Mouse (Mus musculus) forebrain, embryonic 10.5 days (tissue): Measurements from ENCODE around the gene Atad2b. TPM values are rescaled to one million over a fixed set of nuclear protein-coding genes. Genes with fewer than 3 reads are reported as not detected.
"Not testable (repeated sequence)": the region's sequence is repeated elsewhere in the genome, so short reads cannot be mapped to it uniquely, and the experiment has no call there.

Experiments used
- DNase-seq: peaks from one replicate; pipeline ENCODE4 v3.0.0-alpha.2; 2017; ENCODE audit warnings: low spot score; ENCODE audit errors: extremely low spot score
- H3K27ac ChIP-seq: fragments of 300-500 bp; sonication (generic); 2 replicates; pipeline ENCODE4 v1.5.1; 2016; ENCODE audit warnings: mild to moderate bottlenecking
- H3K27me3 ChIP-seq: fragments of 300-500 bp; sonication (generic); 2 replicates; pipeline ENCODE4 v1.6.1; 2016; ENCODE audit warnings: mild to moderate bottlenecking; ENCODE audit not compliant: poor library complexity, severe bottlenecking
- H3K36me3 ChIP-seq: fragments of 300-500 bp; sonication (generic); replicated peaks from 2 replicates; pipeline ENCODE4 v1.6.1; 2016; ENCODE audit warnings: mild to moderate bottlenecking, moderate library complexity
- H3K4me1 ChIP-seq: fragments of 300-500 bp; sonication (generic); 2 replicates; pipeline ENCODE4 v1.6.1; 2016
- H3K4me3 ChIP-seq: fragments of 300-500 bp; sonication (generic); 2 replicates; pipeline ENCODE4 v1.5.1; 2016; ENCODE audit warnings: mild to moderate bottlenecking, moderate library complexity
- H3K9me3 ChIP-seq: fragments of 300-500 bp; sonication (generic); 2 replicates; pipeline ENCODE4 v1.6.1; 2016; ENCODE audit warnings: mild to moderate bottlenecking, moderate library complexity
- WGBS: fragments of 180-500 bp; shearing (Covaris S2); methylation state at CpG from one replicate; pipeline ENCODE4 v1.1.7; 2016; 5-methylcytosine and 5-hydroxymethylcytosine counted together
- polyA plus RNA-seq: library from polyadenylated mRNA; unstranded; fragments of >200 nt; fragmentation: Nextera tagmentation; extraction: Ambion mirVana; gene quantifications from 2 replicates; pipeline ENCODE4 v1.2.1, GENCODE M21; 2016

Gene Atad2b
- polyA plus RNA-seq, 1 experiment from 2014 or later = 12.7 TPM

DNA sequence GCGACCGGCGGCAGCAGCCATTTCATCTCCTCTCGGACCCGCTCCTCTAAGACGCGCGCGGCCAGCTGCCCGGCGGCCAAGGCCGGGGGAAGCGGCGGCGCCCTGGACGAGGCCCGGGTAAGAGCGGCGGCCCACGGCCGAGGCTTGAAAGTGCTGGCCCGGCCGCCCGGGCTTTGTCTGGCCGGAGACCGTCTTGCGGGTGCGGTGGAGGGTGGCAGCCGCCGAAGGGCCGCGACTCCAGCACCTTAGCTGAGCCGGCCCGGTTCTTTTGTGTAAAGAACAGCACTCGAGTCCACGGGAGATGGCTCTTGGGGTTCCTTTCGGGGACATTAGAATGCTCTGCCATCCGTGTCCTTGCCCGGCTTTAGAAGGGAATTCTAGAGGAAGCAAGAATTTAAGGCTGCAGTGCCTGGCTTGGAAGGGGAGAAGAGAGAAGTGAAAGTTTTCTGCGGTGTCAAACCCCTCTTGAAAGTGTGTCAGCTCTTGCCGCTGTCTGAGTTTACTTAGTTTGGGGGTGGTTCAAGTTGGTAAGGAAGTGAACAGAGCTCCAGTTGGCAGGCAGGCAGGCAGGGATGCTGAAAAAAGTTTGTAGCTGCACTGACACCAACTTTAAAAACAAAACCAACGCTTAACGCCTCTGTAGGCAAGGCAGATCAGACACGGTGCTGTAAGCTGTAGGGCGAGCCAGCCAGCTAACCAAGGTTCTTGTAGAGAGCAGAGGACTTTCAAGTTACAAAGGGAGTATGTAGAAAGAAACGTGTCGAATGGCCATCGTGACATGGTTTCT, 845 bp downstream of the Atad2b start:
- under 1% methylated on average over 48 of the region's 48 CpGs for WGBS

DNA sequence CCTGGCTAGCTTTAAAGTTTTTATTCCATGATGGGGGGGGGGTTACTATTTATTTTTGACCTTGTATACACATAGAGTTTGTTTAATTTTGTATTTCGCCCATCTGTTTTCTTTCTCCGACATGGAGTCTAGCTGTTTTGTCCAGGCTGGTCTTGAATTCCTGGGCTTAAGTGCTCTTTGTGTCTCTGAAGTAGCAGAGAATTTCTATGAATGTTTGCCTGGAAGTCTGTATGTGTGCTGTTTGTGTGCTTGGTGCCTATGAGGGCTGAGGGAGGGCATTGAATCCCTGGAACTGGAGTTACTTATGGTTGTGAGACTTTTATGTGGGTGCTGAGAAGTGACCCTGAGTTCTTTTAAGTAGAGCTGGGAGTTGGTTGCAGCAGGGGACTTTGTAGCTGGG, 11.0 kb downstream of the Atad2b start:
- H3K9me3 ChIP-seq = no peaks in the 10 kb centered on the region
- peaks cover 22% of the 10 kb centered on the region for H3K36me3 ChIP-seq
- 92% methylated on average over 2 of the region's 2 CpGs for WGBS
- H3K4me3 ChIP-seq = no peak overlapping the region
- H3K27ac ChIP-seq = no peak overlapping the region
- H3K27me3 ChIP-seq = no peaks in the 10 kb centered on the region
- no peaks in the 10 kb centered on the region for H3K4me1 ChIP-seq
- DNase-seq = no peak

More for the DNA sequence above, 845 bp downstream of the Atad2b start:
- peak; percentile 68 for DNase-seq
- H3K4me1 ChIP-seq = peaks cover 23% of the 10 kb centered on the region
- peak overlapping the region; percentile 99 for H3K27ac ChIP-seq
- no peaks in the 10 kb centered on the region for H3K27me3 ChIP-seq
- no peaks in the 10 kb centered on the region for H3K36me3 ChIP-seq
- peak overlapping the region; percentile 94 for H3K4me3 ChIP-seq
- H3K9me3 ChIP-seq = no peaks in the 10 kb centered on the region

DNA sequence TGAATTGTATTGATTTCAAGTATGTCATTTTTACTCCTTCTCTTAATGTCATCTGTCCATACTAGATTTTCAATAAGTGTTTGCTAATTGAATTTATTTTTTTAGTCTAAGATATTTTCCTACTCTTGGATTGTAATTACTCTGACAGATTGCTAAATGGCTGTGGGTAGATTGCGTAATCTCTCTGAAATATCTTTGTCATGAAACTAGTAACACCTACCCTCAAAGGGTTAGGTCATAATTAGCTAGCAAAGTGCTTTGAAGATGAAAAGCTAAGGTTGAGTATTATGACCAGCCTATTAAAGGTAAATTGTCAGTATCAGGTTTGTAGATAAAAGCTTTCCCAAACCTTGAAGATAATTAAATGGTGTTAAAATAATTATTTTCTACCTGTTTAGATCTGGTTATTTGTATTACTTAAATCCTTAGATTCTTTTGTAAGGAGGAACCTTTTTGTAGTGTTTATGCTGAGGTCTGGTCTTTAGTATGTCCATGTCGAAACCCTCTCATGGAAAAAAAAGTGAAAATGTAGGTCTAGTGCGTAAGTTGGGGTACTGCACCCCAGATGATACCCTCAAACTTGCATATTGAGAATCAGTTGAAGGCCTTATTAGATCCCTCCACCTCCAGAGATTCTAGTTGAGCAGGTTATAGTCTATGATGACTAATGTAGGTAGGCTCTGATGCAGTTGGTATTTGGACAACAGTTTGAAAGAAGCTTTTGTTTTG, 13.8 kb downstream of the Atad2b start:
- H3K4me1 ChIP-seq = no peaks in the 10 kb centered on the region
- peaks cover 16% of the 10 kb centered on the region for H3K36me3 ChIP-seq
- no peak for DNase-seq
- H3K4me3 ChIP-seq = no peak overlapping the region
- no peak overlapping the region for H3K27ac ChIP-seq
- H3K9me3 ChIP-seq = no peaks in the 10 kb centered on the region
- no peaks in the 10 kb centered on the region for H3K27me3 ChIP-seq
- 98% methylated on average over 3 of the region's 3 CpGs for WGBS

DNA sequence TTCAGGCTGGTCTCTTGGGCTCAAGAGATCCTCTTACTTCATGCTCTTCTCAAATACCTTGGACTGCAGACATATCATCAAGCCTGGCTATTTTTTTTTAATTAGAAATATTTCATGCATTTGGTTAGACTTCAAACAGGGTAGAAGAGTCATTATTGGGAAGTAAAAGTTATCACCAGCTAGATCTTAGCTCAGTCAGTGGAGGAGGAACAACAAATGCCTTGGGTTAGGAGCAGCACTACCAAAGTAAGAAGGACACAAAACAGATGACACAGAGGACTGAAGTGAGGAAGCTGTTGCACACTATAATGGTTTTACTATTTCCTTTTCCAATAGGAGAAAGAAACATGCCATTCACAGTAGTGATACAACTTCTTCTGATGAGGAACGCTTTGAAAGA, 35.1 kb downstream of the Atad2b start:
- Histone ChIP-seq H3K4me1 (no peaks in the 10 kb centered on the region), H3K27ac (no peak overlapping the region), H3K9me3 (no peaks in the 10 kb centered on the region), H3K4me3 (no peak overlapping the region), H3K27me3 (no peaks in the 10 kb centered on the region), H3K36me3 (peaks cover 89% of the 10 kb centered on the region)
- no peak for DNase-seq
- WGBS = 95% methylated on average over 1 of the region's 1 CpGs

DNA sequence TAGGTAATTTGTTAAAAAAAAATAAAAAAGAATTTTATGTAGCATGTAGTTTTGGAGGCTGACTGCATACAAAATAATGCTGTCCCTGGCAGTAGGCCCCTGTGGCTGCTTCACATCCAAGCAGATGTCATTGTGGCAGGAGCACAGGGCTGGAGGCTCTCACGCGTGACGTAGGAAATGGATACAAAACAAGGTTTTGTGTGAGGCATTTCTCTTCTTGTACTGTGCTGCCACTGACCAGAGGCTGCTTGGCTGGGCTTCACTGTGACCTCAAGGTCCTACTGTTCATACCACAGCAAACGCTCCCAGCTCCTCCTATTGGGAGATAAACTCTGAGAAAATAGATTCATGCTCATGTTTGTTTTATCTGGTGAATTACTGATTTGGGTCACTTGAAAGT, 36.0 kb downstream of the Atad2b start:
- H3K36me3 ChIP-seq = peaks cover 85% of the 10 kb centered on the region

GRCm38 (mm10) chr12:4972939-4973338, 55.8 kb downstream of the Atad2b start:
- 45% methylated on average over 1 of the region's 1 CpGs for WGBS
- Histone ChIP-seq H3K4me1 (no peaks in the 10 kb centered on the region), H3K27ac (no peak overlapping the region), H3K9me3 (no peaks in the 10 kb centered on the region), H3K36me3 (peaks cover 68% of the 10 kb centered on the region), H3K27me3 (no peaks in the 10 kb centered on the region), H3K4me3 (no peak overlapping the region)
- DNase-seq = peak; percentile 28

More for the DNA sequence above, 36.0 kb downstream of the Atad2b start:
- no peaks in the 10 kb centered on the region for H3K9me3 ChIP-seq
- 93% methylated on average over 4 of the region's 4 CpGs for WGBS
- no peak for DNase-seq
- no peaks in the 10 kb centered on the region for H3K27me3 ChIP-seq
- H3K4me3 ChIP-seq = no peak overlapping the region
- no peak overlapping the region for H3K27ac ChIP-seq
- H3K4me1 ChIP-seq = no peaks in the 10 kb centered on the region

DNA sequence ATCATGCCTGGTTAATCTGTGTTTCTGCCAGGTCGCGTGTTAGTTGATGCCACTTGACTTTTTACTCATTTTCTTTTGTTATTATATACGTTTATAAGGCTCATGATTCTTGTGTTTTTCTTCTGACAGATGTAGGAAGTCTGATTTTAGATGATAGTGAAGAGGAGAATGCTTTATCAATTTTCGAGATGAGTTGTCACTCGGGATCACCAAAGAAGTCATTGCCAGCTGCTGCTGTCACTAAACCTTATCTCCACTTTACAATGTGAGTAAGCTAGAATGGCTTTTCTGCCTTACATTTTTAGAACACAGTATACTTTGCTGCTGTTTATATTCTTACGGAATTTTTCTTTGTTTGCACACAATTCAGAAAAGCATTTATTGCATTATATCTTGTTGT, 61.2 kb downstream of the Atad2b start:
- no peaks in the 10 kb centered on the region for H3K4me1 ChIP-seq
- H3K27me3 ChIP-seq = no peaks in the 10 kb centered on the region
- H3K4me3 ChIP-seq = no peak overlapping the region
- no peak for DNase-seq
- H3K27ac ChIP-seq = no peak overlapping the region
- H3K36me3 ChIP-seq = peaks cover 92% of the 10 kb centered on the region
- no peaks in the 10 kb centered on the region for H3K9me3 ChIP-seq
- WGBS = 96% methylated on average over 6 of the region's 6 CpGs

DNA sequence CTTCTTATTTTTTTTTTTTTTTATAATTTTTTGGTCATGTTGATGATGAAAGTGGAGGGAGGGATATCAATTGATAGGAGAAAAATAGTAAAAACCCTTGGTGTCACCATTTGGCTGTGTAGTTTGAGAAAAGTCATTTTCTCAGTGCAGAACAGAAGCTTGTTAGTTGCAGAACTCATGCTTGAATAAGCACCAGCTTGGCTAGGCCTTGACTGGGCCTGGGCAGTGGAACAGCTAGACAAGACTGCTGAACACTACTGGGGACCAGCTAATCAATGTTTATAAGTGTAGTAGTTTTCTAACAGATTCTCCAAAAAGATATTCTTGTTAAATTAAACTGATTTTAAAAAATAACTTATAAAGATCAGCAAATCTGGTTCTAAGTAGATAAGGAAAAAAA, 79.8 kb downstream of the Atad2b start:
- DNase-seq = no peak
- no peak overlapping the region for H3K4me3 ChIP-seq
- H3K27ac ChIP-seq = no peak overlapping the region
- no peaks in the 10 kb centered on the region for H3K27me3 ChIP-seq
- peaks cover 11% of the 10 kb centered on the region for H3K36me3 ChIP-seq
- no peaks in the 10 kb centered on the region for H3K9me3 ChIP-seq
- no peaks in the 10 kb centered on the region for H3K4me1 ChIP-seq

DNA sequence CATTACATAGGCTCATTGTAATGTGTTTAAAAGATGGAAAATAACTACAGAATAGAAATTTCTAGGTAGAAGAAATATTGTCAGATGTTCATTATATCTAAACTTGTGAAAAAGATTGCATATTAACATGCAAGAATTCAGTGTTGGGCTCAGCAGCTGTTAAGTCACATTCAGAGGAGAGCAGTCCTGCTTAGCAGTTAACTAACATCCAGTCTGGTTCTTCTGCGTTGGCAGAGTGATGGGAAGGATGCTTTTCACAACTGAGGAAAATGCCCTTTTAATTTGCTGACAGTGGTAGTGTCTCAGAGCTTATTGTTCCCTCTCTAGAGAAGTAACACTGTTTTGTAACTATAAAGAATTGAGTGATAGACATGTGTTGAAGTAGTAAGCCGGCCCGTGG, 88.2 kb downstream of the Atad2b start:
- no peaks in the 10 kb centered on the region for H3K4me1 ChIP-seq
- WGBS = 85% methylated on average over 3 of the region's 3 CpGs
- H3K27me3 ChIP-seq = no peaks in the 10 kb centered on the region
- DNase-seq = no peak
- H3K36me3 ChIP-seq = peaks cover 32% of the 10 kb centered on the region
- no peak overlapping the region for H3K27ac ChIP-seq
- no peak overlapping the region for H3K4me3 ChIP-seq
- H3K9me3 ChIP-seq = no peaks in the 10 kb centered on the region

GRCm38 (mm10) chr12:5005776-5006175, 88.6 kb downstream of the Atad2b start:
- not testable (repeated sequence) for H3K4me3 ChIP-seq, H3K27me3 ChIP-seq, H3K4me1 ChIP-seq, H3K27ac ChIP-seq, H3K9me3 ChIP-seq, DNase-seq
- 71% methylated on average over 3 of the region's 3 CpGs for WGBS
- peaks cover 36% of the 10 kb centered on the region for H3K36me3 ChIP-seq

DNA sequence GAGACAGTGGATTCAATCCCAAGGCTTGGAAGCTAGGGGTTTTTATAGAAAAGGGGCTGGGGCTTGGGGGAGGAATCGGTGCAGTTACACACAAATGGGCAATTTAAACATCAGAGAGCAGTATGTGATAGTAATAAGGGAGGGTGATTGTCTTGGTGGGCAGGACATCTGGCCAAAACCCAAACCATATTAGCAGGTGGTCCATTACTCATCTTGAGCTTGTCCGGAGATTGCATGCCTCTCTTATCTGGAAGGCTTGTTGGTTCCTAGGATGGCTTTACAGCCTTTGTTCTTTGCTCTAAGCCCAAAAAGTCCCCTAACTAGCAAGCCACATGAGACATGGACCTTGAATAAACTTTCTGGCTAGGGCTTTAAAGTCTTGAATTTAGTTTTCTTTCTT, 91.5 kb downstream of the Atad2b start:
- 89% methylated on average over 2 of the region's 2 CpGs for WGBS
- peaks cover 43% of the 10 kb centered on the region for H3K36me3 ChIP-seq
- not testable (repeated sequence) for DNase-seq, H3K4me3 ChIP-seq, H3K27ac ChIP-seq, H3K9me3 ChIP-seq, H3K4me1 ChIP-seq, H3K27me3 ChIP-seq

- H3K36me3 ChIP-seq = peaks cover 60% of the 10 kb centered on the region
Observed at GRCm38 (mm10) chr12:5025226-5025861, 108.2 kb downstream of the Atad2b start.

DNA sequence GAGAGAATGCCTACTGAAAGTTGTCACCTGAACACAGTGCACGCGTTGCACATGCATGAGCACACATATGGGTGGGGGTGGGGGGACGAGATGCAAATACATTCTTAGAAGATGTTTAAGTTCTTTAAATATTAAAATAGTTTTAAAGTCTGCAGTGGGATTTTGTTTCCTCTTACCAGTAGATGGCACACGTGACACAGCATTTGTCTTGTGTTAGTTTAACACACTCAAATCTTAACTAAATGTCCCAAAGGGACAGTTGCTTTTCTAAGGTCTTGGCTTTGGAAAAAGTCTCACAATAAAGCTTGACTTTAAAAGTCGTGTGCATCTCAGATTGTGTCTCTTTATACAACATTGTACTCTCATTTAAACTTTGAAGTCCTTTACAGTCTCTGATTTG, 111.9 kb downstream of the Atad2b start:
- Histone ChIP-seq H3K9me3 (no peaks in the 10 kb centered on the region), H3K27me3 (no peaks in the 10 kb centered on the region), H3K36me3 (peaks cover 91% of the 10 kb centered on the region), H3K4me3 (no peak overlapping the region), H3K27ac (no peak overlapping the region), H3K4me1 (no peaks in the 10 kb centered on the region)
- 86% methylated on average over 5 of the region's 5 CpGs for WGBS
- no peak for DNase-seq

More at GRCm38 (mm10) chr12:5025226-5025861, 108.2 kb downstream of the Atad2b start:
- Histone ChIP-seq H3K27ac (no peak overlapping the region), H3K4me1 (no peaks in the 10 kb centered on the region), H3K4me3 (no peak overlapping the region), H3K27me3 (no peaks in the 10 kb centered on the region), H3K9me3 (no peaks in the 10 kb centered on the region)
- 96% methylated on average over 10 of the region's 10 CpGs for WGBS
- no peak for DNase-seq
